In the genomic region with DNA sequence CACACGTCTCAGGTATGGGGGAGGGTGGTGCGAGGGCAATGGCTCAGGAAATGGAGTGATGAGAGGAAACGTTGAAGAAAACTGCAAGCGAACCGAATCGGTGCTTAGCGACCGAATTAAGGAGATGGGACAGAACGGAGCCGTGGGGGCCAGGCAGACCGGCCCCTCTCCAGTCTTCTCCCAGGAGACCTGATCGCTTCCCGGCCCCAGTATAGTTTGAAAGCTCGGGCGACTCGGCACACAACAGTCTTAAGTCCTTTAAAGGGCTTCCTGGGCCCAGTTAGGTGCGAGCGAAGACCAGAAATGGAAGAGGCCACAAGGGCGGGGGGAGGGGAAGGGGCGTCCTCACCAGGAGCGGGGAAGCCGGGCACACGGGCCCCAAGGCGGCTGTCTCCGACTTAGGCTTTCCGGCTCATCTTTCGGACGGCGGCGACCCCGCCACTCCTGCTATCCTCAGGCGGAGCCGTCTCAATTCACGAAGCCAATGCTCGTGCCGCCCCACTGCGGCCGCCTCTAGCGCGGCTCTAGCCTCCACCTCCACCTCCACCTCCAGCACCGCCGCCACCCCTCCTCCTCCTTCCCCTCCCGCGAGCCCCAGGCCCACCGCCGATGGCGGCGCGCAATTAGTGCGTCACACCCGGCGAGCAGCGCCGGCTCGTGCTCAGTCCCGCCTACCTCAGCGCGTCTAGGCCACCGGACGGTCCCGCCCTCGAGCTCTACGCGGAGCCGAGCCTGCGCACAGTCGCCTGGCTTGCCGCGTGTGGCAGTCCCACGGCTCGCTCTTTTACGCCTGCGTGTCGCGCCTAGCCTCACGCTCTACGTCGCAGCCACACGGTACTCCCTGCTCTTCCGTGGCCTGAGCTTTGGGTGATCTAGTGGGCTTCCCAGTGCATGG, we compare ENCODE assay signal across 8 mouse cellular contexts. TPM values are rescaled to one million over a fixed set of nuclear protein-coding genes. Genes with fewer than 3 reads are reported as not detected.
DNase-seq lines count a peak whose midpoint lies in the region; ATAC-seq and TF ChIP-seq lines count a peak whose summit lies in the region.

A gene (minus strand): TSS at position 771 of the 895 bp plus-strand sequence.

- peak; percentile 97 for ATAC-seq in kidney, embryonic 15.5 days (replicated peaks; ENCODE audit: low FRiP score)
- peak; percentile 84 for ATAC-seq in monocyte, adult 5-6 weeks (replicated peaks; ENCODE audit: insufficient number of reproducible peaks, low FRiP score, low TSS enrichment, poor library complexity, severe bottlenecking)

- H3K4me1 ChIP-seq in bone marrow macrophage, adult 2 months (ENCODE audit: control insufficient read depth, insufficient read depth, low read length): peaks cover 52% of the 10 kb centered on the region
- H3K4me1 ChIP-seq in embryonic fibroblast, embryonic 13.5 days (ENCODE audit: control insufficient read depth, insufficient read depth, low read length): peaks cover 9% of the 10 kb centered on the region
- H3K4me1 ChIP-seq in heart, embryonic 10.5 days: peaks cover 31% of the 10 kb centered on the region
- peaks cover 51% of the 10 kb centered on the region for H3K4me1 ChIP-seq in kidney, embryonic 15.5 days

- H3K4me3 ChIP-seq in bone marrow macrophage, adult 2 months (ENCODE audit: insufficient read depth, low read length): peak within 1 kb of the TSS; percentile 79
- H3K4me3 ChIP-seq in embryonic fibroblast, embryonic 13.5 days (ENCODE audit: insufficient read depth, low read length): peak within 1 kb of the TSS; percentile 96
- H3K4me3 ChIP-seq in heart, embryonic 10.5 days: peak within 1 kb of the TSS; percentile 90
- H3K4me3 ChIP-seq in kidney, embryonic 15.5 days (replicated peaks): peak within 1 kb of the TSS; percentile 88

- DNase-seq in A20 (ENCODE audit: low read depth, low spot score) (peak; percentile 98), liver (peak; percentile 97)
- peak; percentile 98 for DNase-seq in heart, embryonic 10.5 days (ENCODE audit: low spot score)
- DNase-seq in spleen, postnatal 4 days (ENCODE audit: low spot score in 2 of 2): peak; percentile 94 to 97

- H3K9ac ChIP-seq in kidney, embryonic 15.5 days: peak within 1 kb of the TSS; percentile 89

- peak within 1 kb of the TSS; percentile 91 for H3K4me2 ChIP-seq in kidney, embryonic 15.5 days

- no peak for TF ChIP-seq POLR2A in bone marrow macrophage, adult 2 months (IDR thresholded peaks at IDR 0.05; ENCODE audit: borderline replicate concordance, low read depth, low read length)
- TF ChIP-seq POLR2A in embryonic fibroblast, embryonic 13.5 days (IDR thresholded peaks at IDR 0.05; ENCODE audit: low read depth, low read length): peak; percentile 95

- H3K9me3 ChIP-seq in heart, embryonic 10.5 days: no peaks in the 10 kb centered on the region
- H3K9me3 ChIP-seq in kidney, embryonic 15.5 days (replicated peaks): no peaks in the 10 kb centered on the region

- peaks cover 40% of the 10 kb centered on the region for H3K36me3 ChIP-seq in heart, embryonic 10.5 days
- H3K36me3 ChIP-seq in kidney, embryonic 15.5 days: peaks cover 38% of the 10 kb centered on the region

- H3K27ac ChIP-seq in bone marrow macrophage, adult 2 months (ENCODE audit: insufficient read depth, low read depth, low read length): peak within 1 kb of the TSS; percentile 62
- H3K27ac ChIP-seq in embryonic fibroblast, embryonic 13.5 days (ENCODE audit: insufficient read depth, low read length): peak within 1 kb of the TSS; percentile 95
- peak within 1 kb of the TSS; percentile 94 for H3K27ac ChIP-seq in heart, embryonic 10.5 days
- peak within 1 kb of the TSS; percentile 95 for H3K27ac ChIP-seq in kidney, embryonic 15.5 days

- peaks cover 17% of the 10 kb centered on the region for H3K27me3 ChIP-seq in heart, embryonic 10.5 days (ENCODE audit: insufficient read depth, poor library complexity, severe bottlenecking)
- H3K27me3 ChIP-seq in kidney, embryonic 15.5 days: no peaks in the 10 kb centered on the region

- TF ChIP-seq CTCF in bone marrow macrophage, adult 2 months (IDR thresholded peaks at IDR 0.05; ENCODE audit: low read depth, low read length): no peak
- no peak for TF ChIP-seq CTCF in embryonic fibroblast, embryonic 13.5 days (IDR thresholded peaks at IDR 0.05; ENCODE audit: borderline replicate concordance, insufficient read depth, low read length)

- under 1% methylated on average over 79 of the region's 80 CpGs for WGBS in heart, embryonic 10.5 days
- WGBS in kidney, embryonic 15.5 days: under 1% methylated on average over 79 of the region's 80 CpGs

RNA-seq across cellular contexts. Expression of the gene that starts here (rescaled TPM):
- 120 and 131 TPM in 2 replicates for polyA plus RNA-seq in bone marrow macrophage, adult 2 months (2012; ENCODE audit: insufficient read depth, insufficient read length, missing spikeins)
- polyA plus RNA-seq in embryonic fibroblast, embryonic 13.5 days (2011; ENCODE audit: insufficient read length, low read depth, missing spikeins): 117 and 187 TPM in 2 replicates
- polyA plus RNA-seq in heart, embryonic 10.5 days (2016; fragmentation: Nextera tagmentation; extraction: Ambion mirVana): 95.3 and 108 TPM in 2 replicates
- 91.6 and 95.2 TPM in 2 replicates for polyA plus RNA-seq in kidney, embryonic 15.5 days (2015; fragmentation: Nextera tagmentation; extraction: Ambion mirVana)
- total RNA-seq in monocyte, adult 5-6 weeks (2017): 67.5 to 144 TPM (median 118 TPM) in 3 replicates

Comparison
In these comparisons a context has a peak if more than half of its experiments do, and no peak if none do; other contexts are left out.
1. Peak in every context shown above with its lines: DNase-seq, ATAC-seq, H3K4me3 ChIP-seq and H3K27ac ChIP-seq.